Mouse (Mus musculus): ENCODE measurements around the gene Ccna2. TPM values are rescaled to one million over a fixed set of nuclear protein-coding genes. Genes with fewer than 3 reads are reported as not detected.
A peak's percentile ranks its signal among the peaks of the same experiment; 100 is the strongest.

The Ccna2 gene
- polyA plus RNA-seq, 1 experiment from 2014 or later: 90.1 TPM

GRCm38 (mm10) chr3:36557601-36558000 is 14.3 kb downstream of the Ccna2 start:
- Histone ChIP-seq H3K9me3 (no peaks in the 10 kb centered on the region), H3K4me1 (peaks cover 10% of the 10 kb centered on the region), H3K36me3 (peaks cover 79% of the 10 kb centered on the region), H3K4me2 (replicated peaks) (no peak overlapping the region), H3K27ac (replicated peaks) (no peak overlapping the region), H3K4me3 (no peak overlapping the region), H3K27me3 (no peaks in the 10 kb centered on the region), H3K9ac (replicated peaks) (no peak overlapping the region)
- WGBS: 96% methylated on average over 1 of the region's 1 CpGs
- no peak for ATAC-seq (replicated peaks)

GRCm38 (mm10) chr3:36552406-36553047 is 19.4 kb downstream of the Ccna2 start, which contains the start of gene Exosc9:
Exosc9 (plus strand) TSS chr3:36552606.
- Histone ChIP-seq H3K9ac (replicated peaks) (peak within 1 kb of the TSS; percentile 60), H3K4me3 (peak within 1 kb of the TSS; percentile 71), H3K4me2 (replicated peaks) (peak within 1 kb of the TSS; percentile 71), H3K27me3 (no peaks in the 10 kb centered on the region), H3K4me1 (peaks cover 19% of the 10 kb centered on the region), H3K36me3 (peaks cover 36% of the 10 kb centered on the region), H3K27ac (replicated peaks) (peak within 1 kb of the TSS; percentile 68), H3K9me3 (no peaks in the 10 kb centered on the region)
- ATAC-seq (replicated peaks): peak; percentile 98
- under 1% methylated on average over 39 of the region's 39 CpGs for WGBS

- Histone ChIP-seq H3K36me3 (peaks cover 30% of the 10 kb centered on the region), H3K4me3 (peak overlapping the region; percentile 71), H3K9me3 (no peaks in the 10 kb centered on the region), H3K27me3 (no peaks in the 10 kb centered on the region), H3K4me1 (peaks cover 19% of the 10 kb centered on the region), H3K4me2 (replicated peaks) (peak overlapping the region; percentile 71), H3K27ac (replicated peaks) (peak overlapping the region; percentile 68), H3K9ac (replicated peaks) (peak overlapping the region; percentile 60)
- 12% methylated on average over 12 of the region's 12 CpGs for WGBS
- peak; percentile 75; the same call in 1 of the 2 replicates for ATAC-seq (replicated peaks)
Measured at GRCm38 (mm10) chr3:36551851-36552384, 20.0 kb downstream of the Ccna2 start.

GRCm38 (mm10) chr3:36551343-36551742 is 20.6 kb downstream of the Ccna2 start:
- no peaks in the 10 kb centered on the region for H3K27me3 ChIP-seq
- H3K27ac ChIP-seq (replicated peaks): peak overlapping the region; percentile 68; the same call in 1 of the 2 replicates
- H3K9ac ChIP-seq (replicated peaks): 0 out of 2 replicates have a peak overlapping the region, but pooled peaks have one; percentile 60
- H3K9me3 ChIP-seq: no peaks in the 10 kb centered on the region
- peak; percentile 32 for ATAC-seq (replicated peaks)
- peaks cover 19% of the 10 kb centered on the region for H3K4me1 ChIP-seq
- H3K36me3 ChIP-seq: peaks cover 25% of the 10 kb centered on the region
- 6% methylated on average over 9 of the region's 9 CpGs for WGBS
- H3K4me2 ChIP-seq (replicated peaks): peak overlapping the region; percentile 71
- H3K4me3 ChIP-seq: peak overlapping the region; percentile 71

GRCm38 (mm10) chr3:36544961-36545360 is 27.0 kb downstream of the Ccna2 start:
- Histone ChIP-seq H3K36me3 (no peaks in the 10 kb centered on the region), H3K4me1 (no peaks in the 10 kb centered on the region), H3K27ac (replicated peaks) (no peak overlapping the region), H3K4me3 (no peak overlapping the region), H3K27me3 (no peaks in the 10 kb centered on the region), H3K4me2 (replicated peaks) (no peak overlapping the region), H3K9ac (replicated peaks) (no peak overlapping the region), H3K9me3 (no peaks in the 10 kb centered on the region)
- WGBS: 71% methylated on average over 3 of the region's 3 CpGs
- ATAC-seq (replicated peaks): no peak

GRCm38 (mm10) chr3:36541399-36541798 is 30.6 kb downstream of the Ccna2 start:
- H3K27ac ChIP-seq (replicated peaks): no peak overlapping the region
- ATAC-seq (replicated peaks): no peak
- no peaks in the 10 kb centered on the region for H3K4me1 ChIP-seq
- no peaks in the 10 kb centered on the region for H3K27me3 ChIP-seq
- no peak overlapping the region for H3K4me2 ChIP-seq (replicated peaks)
- WGBS: 91% methylated on average over 2 of the region's 2 CpGs
- no peaks in the 10 kb centered on the region for H3K9me3 ChIP-seq
- no peaks in the 10 kb centered on the region for H3K36me3 ChIP-seq
- H3K9ac ChIP-seq (replicated peaks): no peak overlapping the region
- H3K4me3 ChIP-seq: no peak overlapping the region

- Histone ChIP-seq H3K27ac (replicated peaks) (no peak overlapping the region), H3K4me2 (replicated peaks) (no peak overlapping the region), H3K9me3 (no peaks in the 10 kb centered on the region), H3K27me3 (no peaks in the 10 kb centered on the region), H3K4me3 (no peak overlapping the region), H3K36me3 (no peaks in the 10 kb centered on the region), H3K9ac (replicated peaks) (no peak overlapping the region), H3K4me1 (no peaks in the 10 kb centered on the region)
- ATAC-seq (replicated peaks): no peak
- WGBS: 68% methylated on average over 2 of the region's 2 CpGs
Measured at GRCm38 (mm10) chr3:36540756-36541155, 31.2 kb downstream of the Ccna2 start.

- H3K9ac ChIP-seq (replicated peaks): no peak overlapping the region
- WGBS: 88% methylated on average over 4 of the region's 4 CpGs
- no peak overlapping the region for H3K27ac ChIP-seq (replicated peaks)
- no peaks in the 10 kb centered on the region for H3K9me3 ChIP-seq
- no peaks in the 10 kb centered on the region for H3K27me3 ChIP-seq
- no peak overlapping the region for H3K4me2 ChIP-seq (replicated peaks)
- ATAC-seq (replicated peaks): no peak
- H3K4me1 ChIP-seq: no peaks in the 10 kb centered on the region
- H3K36me3 ChIP-seq: no peaks in the 10 kb centered on the region
- H3K4me3 ChIP-seq: no peak overlapping the region
Measured at GRCm38 (mm10) chr3:36537701-36538470, 34.1 kb downstream of the Ccna2 start.

- Histone ChIP-seq H3K4me2 (replicated peaks) (no peak overlapping the region), H3K4me3 (no peak overlapping the region), H3K27ac (replicated peaks) (no peak overlapping the region), H3K4me1 (peaks cover 12% of the 10 kb centered on the region), H3K9ac (replicated peaks) (no peak overlapping the region), H3K9me3 (no peaks in the 10 kb centered on the region), H3K36me3 (no peaks in the 10 kb centered on the region), H3K27me3 (no peaks in the 10 kb centered on the region)
- no peak for ATAC-seq (replicated peaks)
- WGBS: 91% methylated on average over 12 of the region's 12 CpGs
Measured at GRCm38 (mm10) chr3:36536041-36536440, 35.9 kb downstream of the Ccna2 start.

GRCm38 (mm10) chr3:36533201-36533672 is 38.7 kb downstream of the Ccna2 start:
- no peaks in the 10 kb centered on the region for H3K36me3 ChIP-seq
- H3K9me3 ChIP-seq: no peaks in the 10 kb centered on the region
- no peaks in the 10 kb centered on the region for H3K27me3 ChIP-seq
- no peak overlapping the region for H3K4me3 ChIP-seq
- no peak overlapping the region for H3K27ac ChIP-seq (replicated peaks)
- peaks cover 21% of the 10 kb centered on the region for H3K4me1 ChIP-seq
- 0% methylated on average over 1 of the region's 1 CpGs for WGBS
- H3K9ac ChIP-seq (replicated peaks): no peak overlapping the region
- ATAC-seq (replicated peaks): no peak
- H3K4me2 ChIP-seq (replicated peaks): no peak overlapping the region

- no peaks in the 10 kb centered on the region for H3K27me3 ChIP-seq
- H3K4me2 ChIP-seq (replicated peaks): no peak overlapping the region
- peaks cover 21% of the 10 kb centered on the region for H3K4me1 ChIP-seq
- H3K9ac ChIP-seq (replicated peaks): no peak overlapping the region
- H3K9me3 ChIP-seq: no peaks in the 10 kb centered on the region
- H3K27ac ChIP-seq (replicated peaks): no peak overlapping the region
- H3K36me3 ChIP-seq: no peaks in the 10 kb centered on the region
- no peak for ATAC-seq (replicated peaks)
- H3K4me3 ChIP-seq: no peak overlapping the region
- 40% methylated on average over 7 of the region's 7 CpGs for WGBS
Measured at GRCm38 (mm10) chr3:36532738-36533137, 39.2 kb downstream of the Ccna2 start.

- peaks cover 21% of the 10 kb centered on the region for H3K4me1 ChIP-seq
- H3K27me3 ChIP-seq: no peaks in the 10 kb centered on the region
- no peak overlapping the region for H3K27ac ChIP-seq (replicated peaks)
- peak overlapping the region; percentile 25 for H3K4me2 ChIP-seq (replicated peaks)
- ATAC-seq (replicated peaks): no peak
- 21% methylated on average over 18 of the region's 18 CpGs for WGBS
- no peak overlapping the region for H3K9ac ChIP-seq (replicated peaks)
- no peaks in the 10 kb centered on the region for H3K36me3 ChIP-seq
- no peaks in the 10 kb centered on the region for H3K9me3 ChIP-seq
- H3K4me3 ChIP-seq: peak overlapping the region; percentile 19
Measured at GRCm38 (mm10) chr3:36531979-36532542, 39.9 kb downstream of the Ccna2 start.

Data from forebrain, embryonic 15.5 days (tissue).